Mouse (Mus musculus) urinary bladder, postnatal 10 days (tissue): Measurements from ENCODE around the gene Kcnj9.

Experiments used
- DNase-seq: peaks from one replicate; pipeline ENCODE4 v3.0.0; 2022; ENCODE audit warnings: low spot score

Kcnj9 gene

GRCm38 (mm10) chr1:172329131-172329530 lies at the start of gene Kcnj9:
Gene Kcnj9 (minus strand): TSS chr1:172329318.
- no peak for DNase-seq

GRCm38 (mm10) chr1:172376758-172377458 lies 47.8 kb upstream of the Kcnj9 start:
- no peak for DNase-seq

- peak; percentile 96 for DNase-seq
Measured at GRCm38 (mm10) chr1:172376198-172376667, 47.1 kb upstream of the Kcnj9 start, which contains the start of gene Pigm. Gene Pigm (plus strand): TSS chr1:172376546.

- DNase-seq: no peak
Measured at GRCm38 (mm10) chr1:172368768-172369418, 39.8 kb upstream of the Kcnj9 start.

GRCm38 (mm10) chr1:172364684-172365083 lies 35.6 kb upstream of the Kcnj9 start:
- no peak for DNase-seq

- no peak for DNase-seq
Measured at GRCm38 (mm10) chr1:172358341-172358740, 29.2 kb upstream of the Kcnj9 start.

GRCm38 (mm10) chr1:172357550-172357949 lies 28.4 kb upstream of the Kcnj9 start:
- DNase-seq: no peak

GRCm38 (mm10) chr1:172355336-172355735 lies 26.2 kb upstream of the Kcnj9 start:
- no peak for DNase-seq

GRCm38 (mm10) chr1:172352453-172352852 lies 23.3 kb upstream of the Kcnj9 start:
- DNase-seq: no peak

- no peak for DNase-seq
Measured at GRCm38 (mm10) chr1:172352001-172352400, 22.9 kb upstream of the Kcnj9 start.

- no peak for DNase-seq
Measured at GRCm38 (mm10) chr1:172349916-172350812, 21.0 kb upstream of the Kcnj9 start.

GRCm38 (mm10) chr1:172349504-172349903 lies 20.4 kb upstream of the Kcnj9 start:
- no peak for DNase-seq

GRCm38 (mm10) chr1:172347382-172347781 lies 18.3 kb upstream of the Kcnj9 start:
- no peak for DNase-seq

- DNase-seq: no peak
Measured at GRCm38 (mm10) chr1:172346707-172347106, 17.6 kb upstream of the Kcnj9 start.

GRCm38 (mm10) chr1:172344820-172345219 lies 15.7 kb upstream of the Kcnj9 start:
- no peak for DNase-seq

- DNase-seq: no peak
Measured at GRCm38 (mm10) chr1:172343914-172344313, 14.8 kb upstream of the Kcnj9 start.

GRCm38 (mm10) chr1:172342729-172343128 lies 13.6 kb upstream of the Kcnj9 start:
- DNase-seq: no peak

GRCm38 (mm10) chr1:172341386-172341785 lies 12.3 kb upstream of the Kcnj9 start:
- DNase-seq: no peak

- no peak for DNase-seq
Measured at GRCm38 (mm10) chr1:172340729-172341321, 11.7 kb upstream of the Kcnj9 start, which contains the start of gene Kcnj10. Gene Kcnj10 (plus strand): TSS chr1:172341210.

GRCm38 (mm10) chr1:172337411-172338185 lies 8.5 kb upstream of the Kcnj9 start:
- no peak for DNase-seq

GRCm38 (mm10) chr1:172335804-172336203 lies 6.7 kb upstream of the Kcnj9 start:
- no peak for DNase-seq
